Mouse (Mus musculus): ENCODE measurements around the gene Frmd4b. TPM values are rescaled to one million over a fixed set of nuclear protein-coding genes. Genes with fewer than 3 reads are reported as not detected.

Frmd4b gene
- polyA plus RNA-seq, 1 experiment from 2014 or later, result 24.8 TPM

- no peaks in the 10 kb centered on the region for H3K9me3 ChIP-seq (replicated peaks)
- WGBS, result 75% methylated on average over 8 of the region's 8 CpGs
- H3K4me1 ChIP-seq, result peaks cover 17% of the 10 kb centered on the region
- H3K27ac ChIP-seq (replicated peaks), result 0 out of 2 replicates have a peak overlapping the region, but pooled peaks have one; percentile 13
- DNase-seq (ENCODE audit: low spot score), result no peak
- no peaks in the 10 kb centered on the region for H3K36me3 ChIP-seq
- H3K27me3 ChIP-seq (ENCODE audit: low read depth, poor library complexity, severe bottlenecking), result no peaks in the 10 kb centered on the region
- no peak overlapping the region for H3K4me3 ChIP-seq
These were observed 106.6 kb downstream of the Frmd4b start for GRCm38 (mm10) chr6:97510771-97511170.

GRCm38 (mm10) chr6:97509434-97509833, 107.9 kb downstream of the Frmd4b start:
- Histone ChIP-seq H3K27me3 (ENCODE audit: low read depth, poor library complexity, severe bottlenecking) (no peaks in the 10 kb centered on the region), H3K4me1 (peaks cover 17% of the 10 kb centered on the region), H3K4me3 (no peak overlapping the region), H3K27ac (replicated peaks) (no peak overlapping the region), H3K36me3 (no peaks in the 10 kb centered on the region), H3K9me3 (replicated peaks) (no peaks in the 10 kb centered on the region)
- DNase-seq (ENCODE audit: low spot score), result no peak
- WGBS, result 94% methylated on average over 10 of the region's 10 CpGs

- DNase-seq (ENCODE audit: low spot score), result no peak
- H3K36me3 ChIP-seq, result no peaks in the 10 kb centered on the region
- peaks cover 17% of the 10 kb centered on the region for H3K4me1 ChIP-seq
- no peaks in the 10 kb centered on the region for H3K27me3 ChIP-seq (ENCODE audit: low read depth, poor library complexity, severe bottlenecking)
- no peaks in the 10 kb centered on the region for H3K9me3 ChIP-seq (replicated peaks)
- H3K4me3 ChIP-seq, result no peak overlapping the region
- no peak overlapping the region for H3K27ac ChIP-seq (replicated peaks)
- 87% methylated on average over 6 of the region's 6 CpGs for WGBS
These were observed 108.9 kb downstream of the Frmd4b start for GRCm38 (mm10) chr6:97508480-97508879.

GRCm38 (mm10) chr6:97507893-97508292, 109.4 kb downstream of the Frmd4b start:
- WGBS, result 93% methylated on average over 3 of the region's 3 CpGs
- DNase-seq (ENCODE audit: low spot score), result no peak
- no peaks in the 10 kb centered on the region for H3K36me3 ChIP-seq
- no peaks in the 10 kb centered on the region for H3K9me3 ChIP-seq (replicated peaks)
- no peak overlapping the region for H3K27ac ChIP-seq (replicated peaks)
- peaks cover 19% of the 10 kb centered on the region for H3K4me1 ChIP-seq
- no peaks in the 10 kb centered on the region for H3K27me3 ChIP-seq (ENCODE audit: low read depth, poor library complexity, severe bottlenecking)
- H3K4me3 ChIP-seq, result no peak overlapping the region

- DNase-seq (ENCODE audit: low spot score), result no peak
- H3K4me3 ChIP-seq, result no peak overlapping the region
- no peaks in the 10 kb centered on the region for H3K36me3 ChIP-seq
- no peaks in the 10 kb centered on the region for H3K9me3 ChIP-seq (replicated peaks)
- H3K27me3 ChIP-seq (ENCODE audit: low read depth, poor library complexity, severe bottlenecking), result no peaks in the 10 kb centered on the region
- WGBS, result 75% methylated on average over 15 of the region's 15 CpGs
- peaks cover 11% of the 10 kb centered on the region; the same call in 1 of the 2 replicates for H3K4me1 ChIP-seq
- no peak overlapping the region for H3K27ac ChIP-seq (replicated peaks)
These were observed 111.1 kb downstream of the Frmd4b start for GRCm38 (mm10) chr6:97506141-97506650.

GRCm38 (mm10) chr6:97504673-97505072, 112.7 kb downstream of the Frmd4b start:
- no peaks in the 10 kb centered on the region for H3K9me3 ChIP-seq (replicated peaks)
- H3K27me3 ChIP-seq (ENCODE audit: low read depth, poor library complexity, severe bottlenecking), result no peaks in the 10 kb centered on the region
- DNase-seq (ENCODE audit: low spot score), result no peak
- 0 out of 2 replicates have a peak, but pooled peaks cover 2% of the 10 kb centered on the region for H3K4me1 ChIP-seq
- WGBS, result 86% methylated on average over 5 of the region's 5 CpGs
- no peaks in the 10 kb centered on the region for H3K36me3 ChIP-seq
- no peak overlapping the region for H3K27ac ChIP-seq (replicated peaks)
- H3K4me3 ChIP-seq, result no peak overlapping the region

GRCm38 (mm10) chr6:97501000-97501399, 116.3 kb downstream of the Frmd4b start:
- Histone ChIP-seq H3K36me3 (no peaks in the 10 kb centered on the region), H3K27me3 (ENCODE audit: low read depth, poor library complexity, severe bottlenecking) (no peaks in the 10 kb centered on the region), H3K27ac (replicated peaks) (no peak overlapping the region), H3K9me3 (replicated peaks) (no peaks in the 10 kb centered on the region), H3K4me3 (no peak overlapping the region), H3K4me1 (0 out of 2 replicates have a peak, but pooled peaks cover 2% of the 10 kb centered on the region)
- WGBS, result 89% methylated on average over 7 of the region's 7 CpGs
- no peak for DNase-seq (ENCODE audit: low spot score)

- 0 out of 2 replicates have a peak, but pooled peaks cover 2% of the 10 kb centered on the region for H3K4me1 ChIP-seq
- H3K27ac ChIP-seq (replicated peaks), result no peak overlapping the region
- DNase-seq (ENCODE audit: low spot score), result no peak
- no peak overlapping the region for H3K4me3 ChIP-seq
- H3K36me3 ChIP-seq, result no peaks in the 10 kb centered on the region
- H3K27me3 ChIP-seq (ENCODE audit: low read depth, poor library complexity, severe bottlenecking), result no peaks in the 10 kb centered on the region
- H3K9me3 ChIP-seq (replicated peaks), result no peaks in the 10 kb centered on the region
- 89% methylated on average over 6 of the region's 6 CpGs for WGBS
These were observed 117.1 kb downstream of the Frmd4b start for GRCm38 (mm10) chr6:97500246-97500645.

- Histone ChIP-seq H3K27me3 (ENCODE audit: low read depth, poor library complexity, severe bottlenecking) (no peaks in the 10 kb centered on the region), H3K4me1 (no peaks in the 10 kb centered on the region), H3K9me3 (replicated peaks) (no peaks in the 10 kb centered on the region), H3K36me3 (no peaks in the 10 kb centered on the region), H3K4me3 (no peak overlapping the region), H3K27ac (replicated peaks) (no peak overlapping the region)
- 82% methylated on average over 1 of the region's 1 CpGs for WGBS
- no peak for DNase-seq (ENCODE audit: low spot score)
These were observed 121.3 kb downstream of the Frmd4b start for GRCm38 (mm10) chr6:97496002-97496401.

GRCm38 (mm10) chr6:97491065-97491464, 126.3 kb downstream of the Frmd4b start:
- DNase-seq (ENCODE audit: low spot score), result no peak
- Histone ChIP-seq H3K9me3 (replicated peaks) (no peaks in the 10 kb centered on the region), H3K4me3 (no peak overlapping the region), H3K27me3 (ENCODE audit: low read depth, poor library complexity, severe bottlenecking) (peaks cover 34% of the 10 kb centered on the region), H3K36me3 (no peaks in the 10 kb centered on the region), H3K4me1 (peaks cover 25% of the 10 kb centered on the region), H3K27ac (replicated peaks) (no peak overlapping the region)
- 86% methylated on average over 5 of the region's 5 CpGs for WGBS

GRCm38 (mm10) chr6:97488821-97489220, 128.5 kb downstream of the Frmd4b start:
- Histone ChIP-seq H3K27me3 (ENCODE audit: low read depth, poor library complexity, severe bottlenecking) (peaks cover 40% of the 10 kb centered on the region), H3K4me3 (no peak overlapping the region), H3K36me3 (no peaks in the 10 kb centered on the region), H3K4me1 (peaks cover 25% of the 10 kb centered on the region), H3K9me3 (replicated peaks) (no peaks in the 10 kb centered on the region), H3K27ac (replicated peaks) (no peak overlapping the region)
- no peak for DNase-seq (ENCODE audit: low spot score)
- WGBS, result 34% methylated on average over 7 of the region's 7 CpGs

GRCm38 (mm10) chr6:97488280-97488679, 129.1 kb downstream of the Frmd4b start:
- no peak overlapping the region for H3K27ac ChIP-seq (replicated peaks)
- peak overlapping the region; percentile 65 for H3K4me3 ChIP-seq
- H3K27me3 ChIP-seq (ENCODE audit: low read depth, poor library complexity, severe bottlenecking), result peaks cover 40% of the 10 kb centered on the region
- H3K9me3 ChIP-seq (replicated peaks), result no peaks in the 10 kb centered on the region
- peaks cover 25% of the 10 kb centered on the region for H3K4me1 ChIP-seq
- DNase-seq (ENCODE audit: low spot score), result no peak
- WGBS, result 17% methylated on average over 8 of the region's 8 CpGs
- no peaks in the 10 kb centered on the region for H3K36me3 ChIP-seq

- H3K36me3 ChIP-seq, result no peaks in the 10 kb centered on the region
- 1% methylated on average over 40 of the region's 40 CpGs for WGBS
- H3K27me3 ChIP-seq (ENCODE audit: low read depth, poor library complexity, severe bottlenecking), result peaks cover 40% of the 10 kb centered on the region
- no peaks in the 10 kb centered on the region for H3K9me3 ChIP-seq (replicated peaks)
- peaks cover 25% of the 10 kb centered on the region for H3K4me1 ChIP-seq
- H3K4me3 ChIP-seq, result peak overlapping the region; percentile 65
- H3K27ac ChIP-seq (replicated peaks), result peak overlapping the region; percentile 61
- DNase-seq (ENCODE audit: low spot score), result peak; percentile 41
These were observed 129.7 kb downstream of the Frmd4b start for GRCm38 (mm10) chr6:97487535-97488081.
